Mouse (Mus musculus) cerebellum, postnatal 10 days (tissue): ENCODE data around the gene Gon7.
A peak's percentile ranks its signal among the peaks of the same experiment; 100 is the strongest.

Experiments used
- DNase-seq, 2 experiments: peaks; one replicate each; pipeline ENCODE4 v3.0.0; 2021; ENCODE audit warnings: mixed read lengths in 2 of 2

The Gon7 gene

GRCm38 (mm10) chr12:102705216-102705871, 52.3 kb downstream of the Gon7 start:
- peak; percentile 97 to 99 for DNase-seq

GRCm38 (mm10) chr12:102704457-102705198, 53.0 kb downstream of the Gon7 start, which contains the start of gene Itpk1:
Itpk1 (minus strand) TSS chr12:102704930.
- DNase-seq = peak; percentile 72 to 78

GRCm38 (mm10) chr12:102703921-102704408, 53.6 kb downstream of the Gon7 start:
- DNase-seq = peak; percentile 48 to 54

- peak; percentile 62 to 69 for DNase-seq
Observed at GRCm38 (mm10) chr12:102703441-102703840, 54.2 kb downstream of the Gon7 start.
